Mouse (Mus musculus): Measurements from ENCODE around the gene Vmn1r100. TPM values are rescaled to one million over a fixed set of nuclear protein-coding genes. Genes with fewer than 3 reads are reported as not detected.

Vmn1r100 gene
- polyA plus RNA-seq (2015; fragmentation: Nextera tagmentation; extraction: Ambion mirVana) = not detected in 2 replicates

GRCm38 (mm10) chr7:20417642-20418041, at the start of gene Vmn1r100:
Gene Vmn1r100, plus strand, starts transcription at chr7:20417942.

GRCm38 (mm10) chr7:20375310-20375709, 42.4 kb upstream of the Vmn1r100 start, which contains the start of gene Gm5728:
Gene Gm5728, minus strand, starts transcription at chr7:20375410.

GRCm38 (mm10) chr7:20442493-20442892, 24.8 kb downstream of the Vmn1r100 start, which contains the start of gene Vmn1r101:
Gene Vmn1r101, minus strand, starts transcription at chr7:20442593.

Other genes with a start within 250 kb of the Vmn1r100 start
- not detected in 2 replicates for gene Vmn1r94, start 249.6 kb upstream of the Vmn1r100 start, polyA plus RNA-seq (2015; fragmentation: Nextera tagmentation; extraction: Ambion mirVana)
- not detected in 2 replicates for gene Vmn1r95, start 224.2 kb upstream of the Vmn1r100 start, polyA plus RNA-seq (2015; fragmentation: Nextera tagmentation; extraction: Ambion mirVana)
- gene Gm6164, start 212.3 kb upstream of the Vmn1r100 start, polyA plus RNA-seq (2015; fragmentation: Nextera tagmentation; extraction: Ambion mirVana) = not detected in 2 replicates
- not detected in 2 replicates for gene Gm4498, start 184.1 kb upstream of the Vmn1r100 start, polyA plus RNA-seq (2015; fragmentation: Nextera tagmentation; extraction: Ambion mirVana)
- gene Gm5890, start 155.1 kb upstream of the Vmn1r100 start, polyA plus RNA-seq (2015; fragmentation: Nextera tagmentation; extraction: Ambion mirVana) = not detected in 2 replicates
- gene Gm4133, start 83.9 kb upstream of the Vmn1r100 start, polyA plus RNA-seq (2015; fragmentation: Nextera tagmentation; extraction: Ambion mirVana) = not detected in 2 replicates
- gene Gm5728, start 42.5 kb upstream of the Vmn1r100 start, polyA plus RNA-seq (2015; fragmentation: Nextera tagmentation; extraction: Ambion mirVana) = not detected in 2 replicates
- not detected in 2 replicates for gene Vmn1r101, start 24.7 kb downstream of the Vmn1r100 start, polyA plus RNA-seq (2015; fragmentation: Nextera tagmentation; extraction: Ambion mirVana)
- not detected in 2 replicates for gene Gm10670, start 57.0 kb downstream of the Vmn1r100 start, polyA plus RNA-seq (2015; fragmentation: Nextera tagmentation; extraction: Ambion mirVana)
- not detected in 2 replicates for gene Vmn1r103, start 92.6 kb downstream of the Vmn1r100 start, polyA plus RNA-seq (2015; fragmentation: Nextera tagmentation; extraction: Ambion mirVana)
- gene Vmn1r104, start 115.9 kb downstream of the Vmn1r100 start, polyA plus RNA-seq (2015; fragmentation: Nextera tagmentation; extraction: Ambion mirVana) = not detected in 2 replicates
- gene Gm5726, start 127.8 kb downstream of the Vmn1r100 start, polyA plus RNA-seq (2015; fragmentation: Nextera tagmentation; extraction: Ambion mirVana) = not detected in 2 replicates
- not detected in 2 replicates for gene Gm4141, start 158.3 kb downstream of the Vmn1r100 start, polyA plus RNA-seq (2015; fragmentation: Nextera tagmentation; extraction: Ambion mirVana)
- gene Gm4513, start 181.1 kb downstream of the Vmn1r100 start, polyA plus RNA-seq (2015; fragmentation: Nextera tagmentation; extraction: Ambion mirVana) = 0.16 TPM in 1 of 2 replicates, not detected in the other